Mouse (Mus musculus) forebrain, embryonic 13.5 days (tissue): ENCODE measurements around the gene Cript. TPM values are rescaled to one million over a fixed set of nuclear protein-coding genes. Genes with fewer than 3 reads are reported as not detected.

Experiments used
- ATAC-seq: fragments of 200-750 bp; cut with Nextera tagmentation; 2 replicates; pipeline ENCODE4 v1.8.0; 2017
- H3K27ac ChIP-seq: fragments of 300-500 bp; sonication (generic); 2 replicates; pipeline ENCODE4 v1.5.1; 2015; ENCODE audit warnings: inconsistent platforms, mild to moderate bottlenecking, moderate library complexity
- H3K27me3 ChIP-seq: fragments of 300-500 bp; sonication (generic); 2 replicates; pipeline ENCODE4 v1.6.1; 2015; ENCODE audit warnings: mild to moderate bottlenecking, inconsistent platforms
- H3K36me3 ChIP-seq: fragments of 300-500 bp; sonication (generic); 2 replicates; pipeline ENCODE4 v1.6.1; 2015; ENCODE audit warnings: mild to moderate bottlenecking, inconsistent platforms; ENCODE audit not compliant: poor library complexity, severe bottlenecking
- H3K4me1 ChIP-seq: fragments of 300-500 bp; sonication (generic); 2 replicates; pipeline ENCODE4 v1.6.1; 2015; ENCODE audit warnings: inconsistent platforms
- H3K4me2 ChIP-seq: fragments of 300-500 bp; sonication (generic); 2 replicates; pipeline ENCODE4 v1.6.1; 2015; ENCODE audit warnings: inconsistent platforms, mild to moderate bottlenecking, moderate library complexity
- H3K4me3 ChIP-seq: fragments of 300-500 bp; sonication (generic); 2 replicates; pipeline ENCODE4 v1.5.1; 2015; ENCODE audit warnings: mild to moderate bottlenecking, inconsistent platforms
- H3K9ac ChIP-seq: fragments of 300-500 bp; sonication (generic); 2 replicates; pipeline ENCODE4 v1.6.1; 2015; ENCODE audit warnings: mild to moderate bottlenecking, inconsistent platforms
- H3K9me3 ChIP-seq: fragments of 300-500 bp; sonication (generic); replicated peaks from 2 replicates; pipeline ENCODE4 v1.6.1; 2016; ENCODE audit warnings: inconsistent platforms
- WGBS: fragments of 180-500 bp; shearing (Covaris S2); methylation state at CpG from one replicate; pipeline ENCODE4 v1.1.7; 2015; 5-methylcytosine and 5-hydroxymethylcytosine counted together
- polyA plus RNA-seq: library from polyadenylated mRNA; unstranded; fragments of >200 nt; fragmentation: Nextera tagmentation; extraction: Ambion mirVana; gene quantifications from 2 replicates; pipeline ENCODE4 v1.2.1, GENCODE M21; 2015

The Cript gene
- polyA plus RNA-seq, 1 experiment from 2014 or later: 247 TPM

GRCm38 (mm10) chr17:87011301-87012019, 13.9 kb upstream of the Cript start:
- no peaks in the 10 kb centered on the region for H3K27me3 ChIP-seq
- H3K4me1 ChIP-seq: no peaks in the 10 kb centered on the region
- peak; percentile 74; the same call in 1 of the 2 replicates for ATAC-seq
- no peaks in the 10 kb centered on the region for H3K9me3 ChIP-seq
- no peak overlapping the region; the same call in 1 of the 2 replicates for H3K27ac ChIP-seq
- WGBS: 76% methylated on average over 13 of the region's 13 CpGs
- no peak overlapping the region for H3K4me3 ChIP-seq
- no peak overlapping the region for H3K4me2 ChIP-seq
- H3K9ac ChIP-seq: no peak overlapping the region
- peaks cover 14% of the 10 kb centered on the region for H3K36me3 ChIP-seq

DNA sequence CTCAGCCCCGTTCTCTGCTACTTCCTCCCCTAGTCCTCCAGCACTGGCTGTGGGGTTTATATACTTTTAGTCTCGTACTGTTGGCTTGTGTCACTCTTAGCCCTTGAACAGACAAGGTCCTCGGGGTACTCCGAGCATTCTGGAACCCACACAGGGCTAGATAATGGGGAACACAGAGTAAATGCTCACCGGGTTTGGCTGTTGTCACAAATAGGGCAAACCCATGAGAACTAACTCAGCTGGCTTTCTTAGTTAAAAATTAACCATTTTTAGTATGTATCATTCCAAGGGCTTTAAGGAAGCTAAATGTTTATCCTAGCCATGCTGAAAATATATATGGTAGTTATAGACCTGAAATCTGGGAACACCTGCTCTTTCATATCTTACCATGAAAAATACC, 5.7 kb upstream of the Cript start:
- Histone ChIP-seq H3K4me3 (no peak overlapping the region), H3K27me3 (no peaks in the 10 kb centered on the region), H3K9ac (no peak overlapping the region), H3K27ac (no peak overlapping the region), H3K9me3 (no peaks in the 10 kb centered on the region), H3K4me1 (peaks cover 14% of the 10 kb centered on the region), H3K4me2 (no peak overlapping the region), H3K36me3 (peaks cover 23% of the 10 kb centered on the region)
- 95% methylated on average over 5 of the region's 5 CpGs for WGBS
- no peak for ATAC-seq

DNA sequence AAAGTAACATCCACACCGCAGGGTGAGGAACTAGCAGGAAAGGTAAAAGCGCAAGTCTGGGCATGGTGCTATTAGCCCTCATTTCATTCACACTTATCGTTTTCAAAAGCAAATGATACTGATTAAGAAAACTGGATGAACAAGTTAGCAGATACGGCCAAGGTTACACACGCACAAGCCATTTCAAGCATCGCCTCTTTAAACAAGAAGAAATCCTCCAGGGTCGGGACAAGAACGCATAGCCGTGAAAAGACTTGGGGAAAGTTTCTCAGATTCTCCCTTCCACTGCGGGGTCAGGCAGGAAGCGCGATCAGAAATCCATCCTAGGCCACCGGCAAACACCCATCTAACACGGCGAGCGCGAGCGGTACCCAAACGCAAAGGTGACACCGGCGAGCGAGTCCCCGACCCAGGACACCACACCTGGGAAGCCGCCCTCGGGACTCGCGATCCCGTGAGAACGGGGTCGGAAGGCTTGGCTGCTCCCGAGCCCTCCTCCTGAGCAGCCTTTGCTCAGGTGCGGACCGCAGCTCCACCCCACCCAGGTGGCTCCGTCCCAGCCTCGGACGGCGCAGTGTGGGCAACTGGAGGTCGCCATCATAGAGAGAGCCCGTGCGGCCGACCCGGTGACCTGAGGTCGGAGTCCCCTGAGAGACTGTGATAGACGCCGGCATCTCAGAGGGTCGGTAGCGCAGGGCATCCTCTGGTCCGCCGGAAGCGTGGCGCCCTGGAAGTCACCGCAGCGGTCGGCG, 683 bp upstream of the Cript start:
- Histone ChIP-seq H3K27ac (no peak overlapping the region), H3K4me2 (peak overlapping the region; percentile 96), H3K4me1 (peaks cover 26% of the 10 kb centered on the region), H3K27me3 (no peaks in the 10 kb centered on the region), H3K9ac (peak overlapping the region; percentile 81), H3K36me3 (peaks cover 21% of the 10 kb centered on the region), H3K9me3 (no peaks in the 10 kb centered on the region), H3K4me3 (peak overlapping the region; percentile 91)
- ATAC-seq: peak; percentile 80; the same call in 1 of the 2 replicates
- under 1% methylated on average over 55 of the region's 55 CpGs for WGBS

- WGBS: 61% methylated on average over 9 of the region's 10 CpGs
- H3K4me2 ChIP-seq: no peak overlapping the region
- no peak overlapping the region for H3K9ac ChIP-seq
- 0 out of 2 replicates have a peak, but pooled peaks cover 4% of the 10 kb centered on the region for H3K4me1 ChIP-seq
- H3K27ac ChIP-seq: no peak overlapping the region
- peaks cover 48% of the 10 kb centered on the region for H3K36me3 ChIP-seq
- no peaks in the 10 kb centered on the region for H3K27me3 ChIP-seq
- H3K4me3 ChIP-seq: no peak overlapping the region
- ATAC-seq: no peak
- H3K9me3 ChIP-seq: no peaks in the 10 kb centered on the region
These were observed 11.1 kb downstream of the Cript start for GRCm38 (mm10) chr17:87036141-87037073.

DNA sequence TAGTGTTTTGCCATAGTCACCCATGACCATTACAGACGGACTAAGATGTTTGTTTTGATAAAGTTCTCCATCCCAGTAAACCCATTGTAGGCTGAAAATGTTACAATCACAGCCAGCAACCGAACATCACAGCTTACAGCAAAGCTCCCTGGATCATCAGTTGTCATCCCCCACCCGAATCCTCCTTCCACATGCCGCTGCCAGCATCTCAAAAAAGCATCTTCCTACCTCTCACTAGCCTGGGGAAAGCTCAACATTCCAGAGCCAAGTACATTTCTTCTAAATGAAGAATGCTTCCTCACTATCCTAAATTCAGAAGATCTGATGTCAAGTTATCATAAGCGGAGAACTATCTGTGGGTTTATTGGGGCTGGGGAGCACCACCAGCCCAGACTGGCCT, 13.1 kb downstream of the Cript start:
- no peak overlapping the region for H3K4me2 ChIP-seq
- 91% methylated on average over 5 of the region's 5 CpGs for WGBS
- no peak for ATAC-seq
- peaks cover 37% of the 10 kb centered on the region for H3K36me3 ChIP-seq
- no peak overlapping the region for H3K27ac ChIP-seq
- no peaks in the 10 kb centered on the region for H3K27me3 ChIP-seq
- no peaks in the 10 kb centered on the region for H3K9me3 ChIP-seq
- no peak overlapping the region for H3K9ac ChIP-seq
- no peak overlapping the region for H3K4me3 ChIP-seq
- H3K4me1 ChIP-seq: peaks cover 9% of the 10 kb centered on the region; the same call in 1 of the 2 replicates

GRCm38 (mm10) chr17:87041739-87042138, 16.4 kb downstream of the Cript start:
- 70% methylated on average over 19 of the region's 19 CpGs for WGBS
- H3K4me2 ChIP-seq: no peak overlapping the region
- peak; percentile 14; the same call in 1 of the 2 replicates for ATAC-seq
- no peak overlapping the region for H3K27ac ChIP-seq
- no peak overlapping the region for H3K4me3 ChIP-seq
- H3K4me1 ChIP-seq: peaks cover 9% of the 10 kb centered on the region; the same call in 1 of the 2 replicates
- no peak overlapping the region for H3K9ac ChIP-seq
- no peaks in the 10 kb centered on the region for H3K9me3 ChIP-seq
- peaks cover 16% of the 10 kb centered on the region; the same call in 1 of the 2 replicates for H3K36me3 ChIP-seq
- H3K27me3 ChIP-seq: no peaks in the 10 kb centered on the region

- Histone ChIP-seq H3K4me1 (peaks cover 9% of the 10 kb centered on the region; the same call in 1 of the 2 replicates), H3K4me2 (no peak overlapping the region), H3K27me3 (no peaks in the 10 kb centered on the region), H3K27ac (no peak overlapping the region), H3K9ac (no peak overlapping the region), H3K36me3 (no peaks in the 10 kb centered on the region), H3K4me3 (no peak overlapping the region), H3K9me3 (no peaks in the 10 kb centered on the region)
- peak; percentile 83 for ATAC-seq
- 2% methylated on average over 15 of the region's 15 CpGs for WGBS
These were observed 19.0 kb downstream of the Cript start for GRCm38 (mm10) chr17:87044364-87044763.

DNA sequence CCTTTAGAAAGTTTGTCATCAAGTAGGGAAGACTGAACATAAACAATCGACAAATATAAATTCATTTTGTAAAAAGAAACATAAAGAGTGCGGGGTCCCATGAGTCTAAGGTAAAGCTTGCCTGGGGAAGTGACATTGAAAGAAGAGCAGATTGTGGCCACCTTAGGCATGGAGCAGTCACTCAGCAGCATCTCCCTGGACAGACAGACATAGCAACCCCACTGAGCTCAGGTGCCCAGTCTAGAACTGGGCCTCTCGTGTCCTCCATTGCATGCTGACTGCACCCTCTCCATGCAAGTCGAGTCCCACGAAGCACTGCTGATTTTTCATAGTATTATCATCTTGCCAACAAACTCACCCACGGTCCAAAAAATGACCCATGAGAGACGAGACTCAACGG, 19.4 kb downstream of the Cript start:
- 86% methylated on average over 8 of the region's 8 CpGs for WGBS

DNA sequence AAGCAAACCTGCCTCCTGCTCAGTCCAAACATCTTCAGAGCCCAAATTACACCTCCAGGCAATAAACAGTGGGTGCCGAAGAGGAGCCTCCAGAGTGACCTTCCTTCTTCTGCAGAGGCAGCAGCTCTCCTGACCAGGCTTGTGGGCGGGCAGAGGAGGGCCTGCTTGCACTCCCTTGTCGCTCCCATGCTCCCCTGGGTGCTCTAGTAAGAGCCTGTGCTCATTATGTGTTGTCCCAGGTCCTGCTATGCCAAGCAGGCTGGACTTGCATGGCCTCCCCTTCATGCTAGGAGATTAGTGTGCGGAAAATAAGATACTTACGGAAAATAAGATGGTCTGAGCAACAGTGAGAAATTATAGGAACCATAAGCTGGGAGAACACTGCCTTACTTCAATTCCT, 24.3 kb downstream of the Cript start:
- H3K36me3 ChIP-seq: no peaks in the 10 kb centered on the region
- no peak overlapping the region for H3K4me3 ChIP-seq
- ATAC-seq: no peak
- no peaks in the 10 kb centered on the region for H3K9me3 ChIP-seq
- H3K4me2 ChIP-seq: no peak overlapping the region
- no peak overlapping the region for H3K27ac ChIP-seq
- 64% methylated on average over 5 of the region's 5 CpGs for WGBS
- no peak overlapping the region for H3K9ac ChIP-seq
- H3K4me1 ChIP-seq: no peaks in the 10 kb centered on the region
- H3K27me3 ChIP-seq: no peaks in the 10 kb centered on the region

More for the DNA sequence above, 19.4 kb downstream of the Cript start:
- H3K27me3 ChIP-seq: no peaks in the 10 kb centered on the region
- H3K27ac ChIP-seq: no peak overlapping the region
- peaks cover 9% of the 10 kb centered on the region; the same call in 1 of the 2 replicates for H3K4me1 ChIP-seq
- H3K4me3 ChIP-seq: no peak overlapping the region
- no peak overlapping the region for H3K9ac ChIP-seq
- H3K4me2 ChIP-seq: no peak overlapping the region
- H3K9me3 ChIP-seq: no peaks in the 10 kb centered on the region
- no peaks in the 10 kb centered on the region for H3K36me3 ChIP-seq
- peak; percentile 38; the same call in 1 of the 2 replicates for ATAC-seq

GRCm38 (mm10) chr17:87050469-87051175, 25.3 kb downstream of the Cript start:
- 0 out of 2 replicates have a peak, but pooled peaks cover 3% of the 10 kb centered on the region for H3K4me1 ChIP-seq
- H3K4me3 ChIP-seq: no peak overlapping the region
- ATAC-seq: peak; percentile 71; the same call in 1 of the 2 replicates
- no peak overlapping the region for H3K4me2 ChIP-seq
- no peak overlapping the region for H3K27ac ChIP-seq
- H3K9ac ChIP-seq: no peak overlapping the region
- no peaks in the 10 kb centered on the region for H3K27me3 ChIP-seq
- 42% methylated on average over 9 of the region's 9 CpGs for WGBS
- H3K36me3 ChIP-seq: no peaks in the 10 kb centered on the region
- H3K9me3 ChIP-seq: no peaks in the 10 kb centered on the region

DNA sequence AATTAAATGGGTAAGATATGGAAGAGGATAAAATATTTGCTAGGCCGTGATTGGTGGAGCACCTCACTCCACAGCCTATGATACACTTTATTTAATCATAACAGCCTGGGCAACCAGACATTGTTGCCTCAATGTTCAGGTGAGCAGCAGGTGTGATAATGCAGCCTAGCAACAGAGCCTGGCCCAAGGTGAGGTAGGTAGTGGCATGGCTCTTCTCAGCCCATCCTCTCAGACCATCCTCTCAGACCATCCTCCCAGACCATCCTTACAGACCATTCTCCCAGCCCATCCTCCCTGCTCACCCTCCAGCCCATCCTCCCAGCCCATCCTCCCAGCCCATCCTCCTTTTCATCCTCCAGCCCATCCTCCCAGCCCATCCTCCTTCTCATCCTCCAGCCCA, 26.3 kb downstream of the Cript start:
- Histone ChIP-seq H3K9me3 (no peaks in the 10 kb centered on the region), H3K4me3 (no peak overlapping the region), H3K36me3 (no peaks in the 10 kb centered on the region), H3K4me2 (no peak overlapping the region), H3K9ac (no peak overlapping the region), H3K27ac (no peak overlapping the region), H3K4me1 (0 out of 2 replicates have a peak, but pooled peaks cover 3% of the 10 kb centered on the region), H3K27me3 (no peaks in the 10 kb centered on the region)
- no peak for ATAC-seq
- WGBS: 96% methylated on average over 1 of the region's 1 CpGs
